Mouse (Mus musculus) layer of hippocampus, postnatal 36 days (tissue): ENCODE data around the gene Bicc1. TPM values are rescaled to one million over a fixed set of nuclear protein-coding genes. Genes with fewer than 3 reads are reported as not detected.

ENCODE experiments used
- DNase-seq, 2 experiments: peaks; one replicate each; pipeline ENCODE4 v3.0.0; 2022
- total RNA-seq, 2 experiments: library from RNA; stranded (reverse); gene quantifications; 2 replicates each; pipeline ENCODE4 v1.2.3; 2021

Bicc1 gene
- total RNA-seq, 2 experiments from 2014 or later, result 3.2 to 4.2 TPM

DNA sequence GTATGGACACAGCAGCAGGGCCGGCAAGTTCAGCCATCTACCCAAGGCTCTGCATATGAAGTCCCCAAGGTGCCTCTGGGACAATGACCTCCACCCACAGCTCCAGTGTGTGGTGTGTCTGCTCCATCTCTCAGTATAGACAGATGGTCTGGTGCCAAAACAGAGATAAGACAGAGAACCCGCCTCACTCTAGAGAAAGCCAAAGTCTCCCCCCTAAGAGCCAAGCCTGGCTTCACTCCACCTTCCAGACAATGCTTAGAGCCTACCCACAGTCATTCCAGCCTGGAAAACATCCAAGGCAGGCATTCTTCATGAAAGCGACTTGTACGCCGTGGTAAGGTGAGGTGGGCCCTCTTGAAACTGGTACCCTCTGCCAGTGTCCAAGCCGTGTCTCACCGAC lies 107.3 kb downstream of the Bicc1 start:
- no peak for DNase-seq

DNA sequence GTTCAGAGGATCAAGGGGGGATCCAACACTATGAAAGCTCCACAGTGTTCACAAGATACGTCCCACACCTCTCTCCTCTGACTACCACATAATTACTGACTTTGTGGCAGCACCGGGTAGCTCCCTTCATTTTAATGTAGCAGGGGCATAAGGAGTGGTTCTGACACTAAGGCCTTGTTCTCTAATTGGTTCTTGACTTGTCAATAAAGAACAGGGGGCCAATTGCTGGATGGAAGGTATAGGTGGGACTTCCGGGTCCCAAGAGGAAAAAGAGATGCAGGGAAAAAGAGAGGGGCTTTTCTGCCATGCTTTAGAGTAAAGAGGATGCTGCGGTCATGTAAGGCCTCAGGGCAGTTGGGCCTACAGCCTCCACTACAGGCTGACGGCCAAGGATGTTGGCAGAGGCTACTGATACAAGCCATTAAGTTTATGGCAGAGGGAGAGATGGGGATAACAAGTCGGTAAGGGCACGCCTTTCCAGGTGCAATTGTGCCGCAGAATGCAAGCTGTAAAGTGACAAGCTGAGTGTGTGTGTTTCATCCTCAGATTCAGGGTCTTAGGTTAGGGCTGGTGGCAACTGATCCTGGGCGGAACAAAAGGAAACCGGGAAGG lies 108.7 kb downstream of the Bicc1 start:
- DNase-seq, result no peak

DNA sequence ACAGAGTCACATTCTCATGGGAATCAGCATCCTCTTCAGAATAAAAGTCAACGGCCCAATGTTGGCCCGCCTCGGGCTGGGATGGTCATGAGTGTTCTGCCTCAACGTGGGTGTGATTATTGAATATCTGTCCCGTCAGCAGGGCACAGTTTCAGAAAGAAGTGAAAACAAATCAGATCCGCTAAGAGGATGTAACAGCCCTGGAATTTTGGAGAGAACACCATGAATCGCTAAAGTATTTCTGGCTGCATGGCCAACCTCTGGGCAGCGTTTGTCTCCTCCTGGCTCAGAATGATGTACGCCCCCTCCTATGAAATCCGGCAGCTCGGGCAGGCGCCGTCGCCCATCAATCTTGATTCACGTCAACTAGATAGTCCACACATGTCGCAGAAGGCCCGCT lies 110.2 kb downstream of the Bicc1 start:
- DNase-seq, result no peak

DNA sequence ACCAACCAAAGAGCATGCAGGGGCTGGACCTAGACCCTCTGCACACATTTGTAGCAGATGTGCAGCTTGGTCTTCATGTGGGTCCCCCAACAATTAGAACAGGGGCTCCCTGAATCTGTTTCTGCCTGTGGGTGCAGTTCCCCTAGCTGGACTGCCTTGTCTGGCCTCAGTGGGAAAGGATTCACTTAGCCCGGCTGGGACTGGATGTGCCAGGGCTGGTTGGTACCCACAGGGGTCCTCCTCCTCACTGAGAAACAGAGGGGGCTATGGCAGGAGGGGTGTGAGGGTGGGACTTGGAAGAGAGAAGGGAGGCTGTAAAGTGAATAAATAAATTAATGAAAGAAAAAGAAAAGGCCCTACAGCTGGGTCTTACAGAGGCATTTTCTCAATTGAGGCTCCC lies 115.1 kb downstream of the Bicc1 start:
- DNase-seq, result no peak

DNA sequence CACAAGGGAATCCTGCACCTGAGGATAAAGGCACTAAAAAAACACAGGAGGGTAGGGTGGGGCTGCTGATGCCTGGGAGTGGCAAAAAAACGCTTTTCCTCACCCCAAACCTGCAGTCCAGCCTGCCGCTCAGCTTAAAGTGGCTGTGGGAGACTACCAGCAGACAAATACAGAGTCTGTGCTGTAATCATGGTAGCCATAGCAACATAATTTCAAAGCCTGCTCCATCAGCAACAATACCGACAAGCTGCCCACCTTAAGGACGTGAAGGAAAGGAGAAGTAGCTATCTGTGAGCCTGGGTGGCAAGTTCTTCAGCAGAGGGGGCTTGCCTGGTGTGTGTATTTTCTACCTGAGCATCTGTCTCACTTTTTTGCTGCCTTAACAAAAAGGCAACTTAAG lies 117.6 kb downstream of the Bicc1 start:
- no peak for DNase-seq

DNA sequence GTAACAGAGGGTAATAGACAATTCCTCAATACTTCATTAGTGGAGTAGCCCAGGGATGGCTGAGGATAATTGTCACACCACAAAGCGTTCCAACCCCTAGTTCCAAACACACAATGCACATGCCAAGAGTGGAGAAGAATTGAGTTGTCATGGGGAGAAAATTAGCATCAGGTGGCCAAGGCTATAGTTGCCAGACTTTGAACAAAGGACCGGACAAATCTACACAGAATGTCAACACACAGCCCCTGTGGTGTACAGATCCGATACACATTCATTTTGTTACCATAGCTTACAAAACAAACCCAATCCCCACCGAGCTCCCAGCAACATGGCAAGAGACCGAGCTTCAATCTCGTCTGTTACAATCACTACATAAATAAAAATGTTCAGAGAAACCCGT lies 123.0 kb downstream of the Bicc1 start:
- no peak for DNase-seq

DNA sequence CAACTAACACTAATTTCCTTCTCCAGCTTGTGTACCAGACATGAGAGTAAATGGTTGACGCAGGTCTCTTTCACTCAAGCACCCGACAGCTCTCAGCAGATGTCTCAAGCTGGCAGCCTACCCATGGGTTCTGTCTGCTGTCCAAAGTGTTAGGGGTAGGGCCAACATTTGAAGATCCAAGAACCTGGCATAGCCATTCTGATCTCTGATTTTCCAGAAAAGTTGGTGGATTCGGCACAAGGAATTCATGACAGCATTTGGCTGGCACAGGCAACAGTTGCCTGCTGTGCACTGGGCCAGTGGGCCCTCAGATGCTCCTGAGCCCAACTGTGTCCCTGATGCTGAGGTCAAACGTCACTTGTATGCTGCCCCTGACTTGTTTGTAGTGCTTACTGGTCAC lies 130.5 kb downstream of the Bicc1 start:
- no peak for DNase-seq

DNA sequence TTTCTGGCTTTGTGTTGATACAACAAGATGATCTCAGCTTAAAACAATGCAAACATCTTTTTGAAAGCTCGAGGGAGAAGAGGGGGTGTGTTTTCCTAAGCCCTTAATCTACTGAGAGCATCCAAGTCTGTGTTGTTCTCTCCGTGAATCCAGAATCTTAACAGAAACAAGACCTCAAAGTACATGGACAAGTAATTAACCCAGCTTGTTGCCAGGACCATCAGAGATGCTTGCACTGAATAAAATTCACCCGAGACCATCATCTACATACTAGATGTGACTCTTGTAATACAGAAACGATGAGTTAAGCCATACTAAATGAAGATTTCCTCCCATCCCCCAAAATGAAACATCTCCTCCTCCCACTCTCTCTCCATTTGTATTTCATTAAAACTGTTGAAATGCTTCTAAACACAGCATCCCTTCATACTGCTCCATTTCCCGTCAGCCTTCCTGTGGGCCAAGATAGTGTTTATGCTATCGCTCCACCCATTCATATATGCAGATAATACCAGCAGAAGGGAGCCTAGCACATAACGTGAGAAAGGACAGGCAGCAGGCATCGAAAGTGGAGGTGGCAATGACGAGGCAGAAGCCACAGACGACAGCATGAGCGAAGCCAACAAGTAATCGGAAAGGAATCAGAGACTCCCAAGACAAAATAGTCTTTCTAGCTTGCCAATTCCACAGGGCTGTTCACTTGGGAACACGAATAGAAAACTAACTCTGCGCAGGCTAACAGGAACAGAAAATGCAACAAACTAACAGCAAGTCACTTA lies 131.2 kb downstream of the Bicc1 start:
- no peak for DNase-seq

DNA sequence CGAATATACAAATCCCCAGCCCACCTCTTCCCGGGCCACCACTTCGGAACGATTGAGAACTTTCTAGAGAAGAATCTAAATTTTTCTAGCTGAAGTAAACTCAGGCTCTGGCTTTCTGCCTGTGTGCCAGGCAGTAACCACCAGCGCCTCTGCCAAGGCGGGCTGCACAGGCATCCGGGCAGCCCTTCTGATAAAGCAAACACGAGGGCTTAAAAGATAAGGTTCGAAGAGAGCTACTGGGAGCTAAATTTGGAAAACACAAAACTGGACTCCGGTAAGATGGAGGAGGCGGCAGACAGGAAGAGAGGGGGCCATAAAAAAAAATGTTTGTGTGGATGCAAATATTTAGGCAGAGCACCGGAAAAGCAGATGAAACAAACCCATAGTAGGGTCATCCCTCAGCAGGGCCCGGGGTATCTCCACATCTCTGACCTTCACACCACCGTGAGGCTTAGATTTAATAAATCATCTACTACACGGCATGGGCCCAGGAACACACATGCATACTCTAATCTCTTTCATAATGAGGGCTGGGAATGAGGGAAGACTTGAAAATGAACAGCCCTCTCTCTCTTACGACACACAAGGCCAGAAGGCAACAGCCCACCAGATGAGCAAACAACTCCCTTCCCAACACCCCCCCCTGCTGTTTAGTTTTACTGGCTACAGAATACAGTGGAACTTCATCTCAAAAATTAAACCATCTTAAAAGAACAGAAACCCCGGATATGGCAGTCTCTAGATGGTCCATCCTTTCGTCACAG lies 134.2 kb downstream of the Bicc1 start:
- no peak for DNase-seq

DNA sequence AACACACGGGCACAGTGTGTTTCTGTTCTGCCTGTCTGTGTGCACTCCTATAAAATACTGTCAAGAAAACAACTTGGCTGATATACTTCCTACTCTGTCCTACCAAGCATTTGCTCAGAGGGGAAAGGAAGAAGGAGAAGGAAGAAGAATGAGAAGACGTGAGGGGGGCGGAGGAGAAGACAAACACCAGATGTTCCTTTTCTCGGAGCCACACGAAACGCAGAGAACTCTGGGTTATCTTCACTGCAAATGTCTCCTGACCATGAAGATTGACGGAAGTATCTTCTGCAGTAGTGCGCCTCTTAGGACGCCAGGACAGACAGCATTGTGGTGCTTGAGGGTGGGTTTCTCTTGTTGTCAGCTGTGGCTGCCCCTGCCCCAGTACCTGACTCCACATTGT lies 134.8 kb downstream of the Bicc1 start:
- no peak for DNase-seq

DNA sequence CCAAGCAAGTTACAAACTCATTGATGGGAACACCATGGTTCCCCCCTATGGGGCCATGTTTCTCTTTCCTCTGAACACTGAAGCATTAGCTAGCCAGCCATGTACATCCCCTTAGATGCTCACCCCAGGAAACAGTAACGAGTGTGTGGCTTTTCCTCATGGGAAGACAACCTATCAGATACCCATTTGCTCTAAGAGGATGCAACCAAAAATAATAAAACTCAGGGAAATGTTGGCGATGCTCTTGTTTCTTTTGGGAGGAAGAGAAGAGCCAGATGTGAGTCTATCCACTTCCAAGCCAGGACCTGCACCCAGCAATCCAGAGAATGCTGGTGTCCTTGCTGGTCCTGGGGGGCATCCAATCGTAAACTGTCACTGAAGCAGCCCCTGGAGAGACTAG lies 136.0 kb downstream of the Bicc1 start:
- DNase-seq, result no peak

DNA sequence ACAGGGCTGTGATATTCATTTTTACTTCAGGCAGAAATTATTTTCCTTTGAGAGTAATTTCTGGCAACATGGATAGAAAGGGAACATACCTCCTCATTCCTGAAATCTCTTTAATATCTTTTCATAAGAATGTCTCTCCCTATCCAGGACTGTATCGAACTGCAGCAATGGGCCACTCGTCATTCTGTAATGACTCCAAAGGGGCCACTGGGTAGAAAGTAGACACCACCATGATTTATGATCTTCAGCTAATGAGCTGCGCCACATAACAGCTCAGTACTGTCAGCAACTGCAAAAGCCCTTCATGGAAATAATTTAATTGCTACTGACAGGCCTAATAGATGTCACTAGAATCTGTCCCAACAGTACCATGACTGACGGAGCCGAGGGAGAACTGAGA lies 139.0 kb downstream of the Bicc1 start:
- no peak for DNase-seq

DNA sequence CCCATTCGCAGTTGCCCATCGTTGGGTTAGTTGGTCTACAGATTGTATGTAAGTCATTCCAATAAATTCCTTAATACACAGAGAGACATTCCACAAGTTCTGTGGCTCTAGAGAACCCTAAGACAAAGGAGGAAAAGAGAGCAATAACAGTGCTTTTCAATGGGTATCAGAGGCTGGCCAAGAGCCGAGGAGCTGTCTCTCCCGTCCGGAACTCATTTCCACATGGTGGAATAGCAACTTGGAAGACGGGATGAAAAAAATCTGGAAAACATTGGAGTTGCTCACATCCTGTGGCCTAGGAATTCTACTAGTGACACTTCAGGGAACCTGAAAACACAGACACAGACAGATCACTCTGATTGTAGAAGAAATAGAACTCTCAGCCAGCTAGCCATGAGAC lies 139.7 kb downstream of the Bicc1 start:
- no peak for DNase-seq

DNA sequence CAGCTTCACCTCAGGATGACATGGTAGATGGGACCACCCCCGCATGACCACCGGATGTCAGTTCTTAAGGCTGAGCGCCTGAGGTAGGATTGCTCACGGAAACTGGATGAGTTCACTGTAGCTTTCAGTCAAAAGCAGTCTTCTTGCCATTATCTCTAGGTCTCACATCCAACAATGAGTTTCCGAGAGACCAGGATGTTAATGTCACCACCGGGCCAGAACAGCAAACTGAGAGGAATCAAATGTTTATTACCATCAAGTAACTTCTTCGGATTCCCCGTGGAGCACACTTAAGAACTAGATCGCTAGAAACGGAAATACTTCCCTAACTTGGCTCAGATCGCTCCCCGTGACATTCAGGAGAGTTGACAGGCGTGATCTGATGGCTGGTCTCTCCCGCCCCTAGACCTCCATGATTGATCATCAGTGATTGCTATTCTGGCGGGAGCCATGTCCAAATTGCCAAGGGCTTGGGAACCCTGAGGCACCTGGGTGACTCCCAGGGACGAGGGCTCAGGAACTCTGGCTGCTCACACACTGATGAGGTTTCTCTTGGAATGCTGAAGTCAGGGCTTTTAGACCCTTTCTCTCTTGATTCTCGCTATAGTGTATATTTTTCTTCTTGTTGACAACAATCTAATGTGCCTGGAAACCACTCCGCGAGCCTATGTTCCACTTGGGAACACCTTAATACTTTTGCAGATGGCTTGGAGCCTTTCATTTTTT lies 149.6 kb downstream of the Bicc1 start:
- no peak for DNase-seq

DNA sequence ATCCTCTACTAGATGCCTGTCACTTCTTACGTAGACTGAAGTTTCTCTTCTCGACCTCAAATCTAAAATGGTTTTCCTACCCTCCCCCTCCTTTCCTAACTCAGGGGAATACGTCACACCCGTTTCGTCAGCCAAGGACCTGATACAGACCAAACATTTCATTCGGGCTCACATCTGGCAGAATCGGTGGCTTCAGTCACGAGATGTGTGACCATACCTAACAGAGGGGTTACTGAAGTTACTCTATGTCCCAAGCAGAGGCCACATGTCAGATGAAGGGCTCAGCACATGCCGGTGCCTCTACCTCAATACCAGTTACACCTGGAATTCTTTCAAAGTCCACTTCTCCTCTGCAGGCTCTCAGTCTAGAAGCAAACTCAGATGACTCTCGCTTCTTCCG lies 150.8 kb downstream of the Bicc1 start:
- DNase-seq, result no peak

DNA sequence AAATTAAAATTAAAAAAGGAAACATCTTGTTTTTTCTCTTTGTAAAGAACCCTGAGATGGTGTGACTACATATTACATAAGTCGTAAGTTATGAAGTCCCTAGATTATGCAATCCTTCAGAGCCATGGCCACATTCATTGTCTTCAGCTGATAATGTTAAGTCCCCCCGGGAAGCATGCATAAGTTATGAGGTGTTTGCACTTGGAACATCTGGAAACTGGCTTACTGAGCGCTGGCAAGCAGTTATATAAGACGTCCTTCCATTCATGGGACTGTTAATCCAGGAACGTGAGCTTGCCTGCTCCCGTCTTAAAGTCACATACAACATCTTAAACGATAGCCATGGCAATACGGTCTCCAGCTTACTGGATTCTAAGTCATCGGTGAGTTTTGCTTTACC lies 151.5 kb downstream of the Bicc1 start:
- no peak for DNase-seq

DNA sequence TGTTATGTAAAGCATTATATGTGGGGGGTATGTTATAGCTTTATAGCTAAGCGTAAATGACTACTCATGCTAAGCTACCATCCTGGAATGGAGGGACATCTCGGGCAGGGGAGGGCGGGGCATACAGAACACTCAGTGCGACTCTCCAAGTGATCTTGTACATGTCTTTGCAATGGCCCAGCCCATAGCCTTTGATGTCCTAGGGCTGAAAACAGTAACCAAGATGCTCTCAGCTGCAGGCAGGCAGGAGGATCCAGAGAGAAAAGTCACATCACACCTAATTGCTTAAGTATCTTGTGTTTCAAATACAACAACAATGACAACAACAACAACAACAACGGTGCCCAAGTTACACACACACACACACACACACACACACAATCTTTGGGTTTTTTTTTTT lies 152.0 kb downstream of the Bicc1 start:
- no peak for DNase-seq

DNA sequence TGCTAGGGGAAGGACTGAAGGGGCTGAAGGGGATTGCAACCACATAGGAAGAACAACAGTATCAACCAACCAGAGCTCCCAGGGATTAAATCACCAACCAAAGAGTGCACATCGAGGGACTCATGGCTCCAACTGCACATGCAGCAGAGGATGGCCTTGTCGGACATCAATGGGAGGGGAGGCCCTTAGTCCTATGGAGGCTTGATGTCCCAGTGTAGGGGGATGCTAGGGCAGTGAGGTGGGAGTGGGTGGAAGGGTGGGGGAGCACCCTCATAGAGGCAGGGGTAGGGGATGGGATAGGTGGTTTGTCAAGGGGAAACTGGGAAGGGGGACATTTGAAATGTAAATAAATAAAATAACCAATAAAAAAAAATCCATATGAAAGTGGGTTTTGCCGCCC lies 152.5 kb downstream of the Bicc1 start:
- DNase-seq, result no peak

DNA sequence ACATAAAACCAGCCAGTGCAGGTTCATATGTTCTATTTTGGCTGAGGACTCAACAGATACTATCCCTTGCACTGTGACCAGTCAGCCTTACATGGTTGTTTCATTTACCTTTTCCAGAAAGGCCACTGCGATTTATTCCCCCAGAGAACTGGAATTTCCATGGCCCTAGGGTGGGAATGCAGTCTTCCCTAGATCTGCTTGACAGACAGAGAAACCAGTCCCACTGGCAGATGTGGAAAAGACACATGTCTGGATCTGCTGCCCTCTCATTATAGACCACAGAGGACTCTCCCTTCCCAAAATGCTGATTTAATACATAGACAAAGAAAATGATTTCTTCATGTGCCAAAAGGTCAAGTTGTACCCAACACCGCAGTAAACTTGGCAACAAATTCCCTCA lies 156.6 kb downstream of the Bicc1 start:
- no peak for DNase-seq

DNA sequence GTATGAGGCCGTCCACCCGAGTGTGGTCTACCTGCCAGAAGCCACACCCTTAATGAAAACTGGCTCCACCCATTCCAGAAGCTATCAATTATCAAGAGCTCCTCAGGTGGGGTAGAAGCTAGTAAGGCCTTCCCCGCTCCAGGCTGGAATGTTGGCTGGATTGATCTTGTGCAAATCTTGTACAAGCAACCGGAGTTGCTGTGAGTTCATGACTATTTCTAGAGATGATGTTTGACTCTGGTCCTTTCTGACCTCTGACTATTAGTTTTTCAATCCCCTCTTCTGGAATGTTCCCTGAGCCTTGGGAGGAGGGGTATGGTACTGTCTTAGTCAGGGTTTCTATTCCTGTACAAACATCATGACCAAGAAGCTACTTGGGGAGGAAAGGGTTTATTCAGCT lies 157.3 kb downstream of the Bicc1 start:
- DNase-seq, result no peak

DNA sequence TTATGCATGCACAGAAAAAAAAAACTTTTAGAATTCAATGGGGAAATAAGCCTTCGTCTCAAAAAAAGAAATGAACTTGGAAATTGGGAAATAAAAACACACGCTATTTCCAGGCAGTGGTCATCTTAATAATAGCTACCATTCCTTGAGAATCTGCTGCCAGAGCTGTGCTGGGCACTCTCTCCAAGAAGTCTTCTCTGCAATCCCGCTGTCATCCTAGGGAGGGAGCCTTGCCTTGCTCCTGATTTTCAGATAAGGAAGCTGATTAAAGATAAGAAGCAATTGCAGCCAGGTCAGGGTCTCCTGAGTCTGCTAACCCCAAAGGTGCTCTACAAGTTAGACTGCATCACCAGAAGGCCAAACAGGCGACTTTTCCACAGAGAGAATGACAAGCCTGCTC lies 161.4 kb downstream of the Bicc1 start:
- peak; percentile 8 to 23 for DNase-seq

DNA sequence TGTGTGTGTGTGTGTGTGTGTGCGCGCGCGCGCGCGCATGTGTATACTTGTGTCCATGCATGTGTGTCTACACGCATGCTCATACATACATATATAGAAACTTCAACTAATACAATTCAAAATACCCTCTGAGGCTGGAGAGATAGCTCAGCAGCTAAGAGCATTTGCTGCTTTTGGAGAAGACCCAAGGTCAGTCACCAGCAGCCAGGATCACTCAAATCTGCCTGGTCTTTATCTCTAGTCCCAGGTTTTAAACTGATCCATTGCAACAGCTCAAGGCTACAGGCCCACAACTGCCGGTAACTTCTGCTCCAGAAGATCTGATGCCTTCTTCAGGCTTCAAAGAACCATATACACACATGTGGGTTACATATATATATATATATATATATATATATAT lies 163.4 kb downstream of the Bicc1 start:
- no peak for DNase-seq

DNA sequence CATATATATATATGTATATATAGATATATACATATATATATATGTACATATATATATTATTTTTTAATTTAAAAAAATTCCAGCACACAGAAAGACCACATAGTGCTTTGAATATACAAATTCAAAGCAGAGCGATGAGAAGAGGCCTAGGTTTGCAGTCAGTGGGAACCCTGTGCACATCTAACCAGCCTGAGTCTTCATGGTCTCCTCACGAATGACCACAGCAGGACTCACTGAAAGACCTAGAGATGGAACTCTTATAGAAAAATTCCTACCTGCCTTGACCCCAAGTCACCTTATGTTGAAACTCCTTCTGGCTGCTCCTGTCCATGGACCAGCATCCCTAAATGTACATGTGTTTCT lies 165.4 kb downstream of the Bicc1 start:
- DNase-seq, result no peak
